Mouse (Mus musculus): ENCODE measurements at regions not wholly inside any gene's neighbourhood (a gene's known extent, or its start where the extent isn't known, plus 50 kb on each side); places are given as distances from the start of the nearest gene placed in this dataset.

DNA sequence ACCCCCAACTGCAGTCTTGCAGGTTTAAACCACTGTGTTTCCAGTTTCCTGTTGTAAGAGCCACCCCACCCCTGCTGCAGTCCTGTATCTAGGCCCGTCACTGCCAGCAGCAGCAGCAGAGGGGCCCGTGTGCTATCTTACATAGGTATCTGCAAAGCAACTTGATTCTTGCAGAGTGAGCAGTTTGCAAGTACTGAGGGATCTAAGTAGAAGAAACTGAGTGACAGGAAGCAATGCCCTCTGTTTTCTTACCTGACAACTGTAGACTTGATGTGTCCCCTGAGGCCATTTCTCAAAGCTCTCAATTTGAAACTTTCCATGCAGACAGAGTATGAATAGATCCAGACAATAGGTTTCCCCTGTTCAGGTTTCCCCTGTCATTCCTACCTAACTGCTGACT lies 100.5 kb upstream of the Supt20 start:
- TF ChIP-seq POLR2A (IDR thresholded peaks at IDR 0.05; ENCODE audit: low read depth, low read length) (no peak), CTCF (IDR thresholded peaks at IDR 0.05; ENCODE audit: borderline replicate concordance, insufficient read depth, low read length) (no peak)

Data from embryonic fibroblast, embryonic 13.5 days (primary cell).